Mouse (Mus musculus) thymus, postnatal 36 days (tissue): ENCODE measurements at regions not wholly inside any gene's neighbourhood (a gene's known extent, or its start where the extent isn't known, plus 50 kb on each side); places are given as distances from the start of the nearest gene placed in this dataset.
A peak's percentile ranks its signal among the peaks of the same experiment; 100 is the strongest.

Experiments used
- DNase-seq, 2 experiments: peaks; one replicate each; pipeline ENCODE4 v3.0.0; 2022; ENCODE audit warnings: mixed read lengths in 2 of 2

DNA sequence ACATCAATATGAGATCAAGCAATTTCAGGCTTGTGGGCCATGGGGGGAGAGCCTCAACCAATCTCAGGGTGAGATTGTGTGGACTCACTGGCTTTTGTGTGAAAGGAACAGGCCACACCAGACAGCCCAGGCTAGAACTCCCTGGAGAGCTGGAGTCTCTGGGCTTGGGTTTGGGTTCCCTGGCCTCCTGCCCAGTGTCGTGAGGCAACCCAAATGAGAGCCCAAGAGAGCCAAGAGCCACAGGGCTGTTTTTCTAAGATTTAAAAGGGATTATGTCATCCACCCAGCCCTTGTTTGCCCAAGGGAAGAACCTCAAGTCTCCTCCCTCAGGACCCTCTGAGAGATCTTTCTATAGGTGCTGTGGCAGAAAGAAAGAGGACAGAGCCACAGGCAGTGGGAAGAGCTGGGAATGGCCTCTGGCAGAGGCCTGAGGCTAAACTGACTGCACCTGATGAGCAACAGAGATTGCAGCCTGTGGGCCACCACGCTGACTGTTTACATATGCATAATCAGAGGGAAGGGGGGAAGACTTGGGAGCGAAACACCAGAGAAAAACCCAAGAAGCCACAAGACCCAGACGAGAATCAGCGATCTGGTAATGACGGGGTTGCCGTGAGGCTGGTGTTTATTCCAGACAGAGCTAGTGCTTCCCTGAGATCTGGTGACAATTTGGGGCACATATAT, 92.1 kb downstream of the Bcl2l11 start:
- DNase-seq: no peak

DNA sequence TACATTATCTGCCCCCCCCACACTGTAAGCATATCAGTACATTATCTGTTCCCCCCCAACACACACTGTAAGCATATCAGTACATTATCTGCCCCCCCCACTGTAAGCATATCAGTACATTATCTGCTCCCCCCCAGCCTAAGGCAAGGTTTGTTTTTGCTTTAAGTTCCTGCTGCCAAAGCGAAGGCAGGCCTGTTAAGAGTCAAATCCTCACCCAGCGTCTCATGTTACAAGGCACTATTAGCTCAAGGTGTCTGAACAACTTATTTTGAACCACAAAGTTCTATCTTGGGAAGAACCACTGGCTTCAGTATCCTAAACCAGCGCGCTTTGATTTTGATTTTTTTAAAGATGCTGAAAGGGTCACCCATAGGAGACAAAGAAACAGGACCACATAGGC, 93.1 kb downstream of the Bcl2l11 start:
- no peak for DNase-seq

DNA sequence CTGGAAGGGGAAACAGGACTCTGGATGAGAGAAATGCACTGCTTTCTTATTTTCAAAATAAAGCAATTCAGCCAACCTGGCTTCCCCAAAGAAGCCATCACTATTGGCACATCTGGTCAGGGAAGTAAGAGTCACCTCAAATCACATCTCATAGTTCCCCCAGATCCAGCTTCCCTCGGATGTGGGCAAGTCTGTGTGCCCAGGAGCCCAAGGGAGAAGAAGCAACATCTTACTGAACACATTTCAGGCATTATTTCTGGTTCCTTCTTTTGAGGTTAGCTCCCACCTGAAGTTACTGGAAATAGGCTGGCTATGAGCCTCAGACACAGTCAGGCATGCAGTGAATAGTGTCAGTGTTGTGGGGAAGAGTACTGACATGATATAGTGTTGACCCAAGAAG, 95.2 kb downstream of the Bcl2l11 start:
- no peak for DNase-seq

DNA sequence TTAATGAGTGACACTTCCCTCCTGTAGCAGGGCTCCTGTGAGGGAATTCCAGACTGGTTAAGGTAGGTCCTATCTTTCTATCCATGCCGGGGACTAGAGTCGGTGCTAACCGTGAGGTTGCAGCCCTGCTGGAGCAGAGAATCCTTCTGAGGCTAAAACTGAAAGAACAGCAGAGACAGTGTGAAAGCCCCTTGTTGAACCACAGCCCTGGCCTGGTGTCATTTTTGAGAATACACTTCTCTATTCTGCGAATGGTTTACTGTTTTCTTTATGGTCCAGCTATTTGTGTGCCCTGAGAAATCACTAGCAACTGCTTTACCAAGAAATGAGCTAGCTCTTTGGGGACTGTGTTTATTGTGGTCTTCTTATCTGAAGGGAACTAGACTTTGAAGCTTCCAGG, 95.8 kb downstream of the Bcl2l11 start:
- DNase-seq: no peak

DNA sequence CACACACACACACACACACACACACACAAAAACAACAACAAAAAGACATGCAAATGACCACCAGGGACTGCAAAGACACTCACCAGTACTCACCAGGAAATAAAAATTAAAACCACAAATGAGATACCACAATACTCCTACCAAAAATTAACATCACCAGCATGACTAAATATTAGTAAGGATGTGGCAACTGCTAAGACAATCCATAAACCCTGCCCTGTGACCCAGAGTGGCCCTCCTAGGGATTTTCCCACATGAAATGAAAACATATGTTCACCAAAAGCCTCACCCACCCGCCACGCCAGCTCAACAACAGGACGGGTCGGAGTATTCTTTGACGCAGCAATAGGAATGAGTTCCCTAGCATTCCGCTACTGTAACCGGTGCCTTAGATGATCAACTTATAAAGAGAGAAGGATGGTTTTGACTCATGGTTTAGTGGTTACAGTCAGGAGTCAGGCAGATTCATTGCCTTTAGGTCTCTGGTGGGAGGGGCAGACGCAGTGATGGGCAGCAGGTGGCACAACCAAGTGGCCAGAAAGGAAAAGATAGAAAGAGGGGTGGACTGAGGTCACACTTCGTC, 100.7 kb downstream of the Bcl2l11 start:
- no peak for DNase-seq

DNA sequence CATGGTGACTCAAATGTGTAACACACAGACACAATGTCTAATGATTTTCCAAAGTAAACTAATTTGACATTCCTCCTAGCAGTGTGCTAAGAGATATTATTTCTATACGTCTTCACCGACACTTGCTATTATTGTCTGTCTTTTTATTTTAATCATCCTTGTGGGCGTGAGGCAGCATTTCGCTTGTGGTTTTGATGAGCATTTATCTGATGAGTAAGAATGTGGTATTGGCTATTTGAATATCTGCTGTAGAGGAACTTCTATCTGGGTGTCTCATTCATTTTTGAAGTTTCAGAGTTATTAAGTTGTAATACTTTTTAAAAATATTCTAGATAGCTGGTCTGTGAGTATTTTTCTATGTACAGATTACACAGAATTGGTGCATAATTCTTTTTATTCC, 103.9 kb downstream of the Bcl2l11 start:
- no peak for DNase-seq

DNA sequence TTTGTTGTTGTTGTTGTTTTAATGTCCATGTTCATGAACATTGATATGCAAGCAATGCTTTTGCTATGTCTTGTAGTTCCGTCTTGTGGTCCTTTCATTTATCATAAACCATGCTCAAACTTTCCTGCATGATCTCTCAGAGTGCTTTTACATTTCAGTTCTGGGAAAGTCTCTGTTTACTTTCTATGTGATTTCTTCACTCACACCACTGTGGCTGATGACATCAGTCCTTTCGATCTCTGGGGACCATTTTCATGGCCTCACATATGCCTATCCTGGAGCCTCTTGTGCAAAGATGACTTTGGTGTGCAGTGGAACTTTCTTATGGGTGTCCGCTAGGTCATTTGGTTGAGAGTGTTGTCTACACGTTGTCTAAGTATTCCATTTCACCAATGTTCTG, 105.1 kb downstream of the Bcl2l11 start:
- no peak for DNase-seq

DNA sequence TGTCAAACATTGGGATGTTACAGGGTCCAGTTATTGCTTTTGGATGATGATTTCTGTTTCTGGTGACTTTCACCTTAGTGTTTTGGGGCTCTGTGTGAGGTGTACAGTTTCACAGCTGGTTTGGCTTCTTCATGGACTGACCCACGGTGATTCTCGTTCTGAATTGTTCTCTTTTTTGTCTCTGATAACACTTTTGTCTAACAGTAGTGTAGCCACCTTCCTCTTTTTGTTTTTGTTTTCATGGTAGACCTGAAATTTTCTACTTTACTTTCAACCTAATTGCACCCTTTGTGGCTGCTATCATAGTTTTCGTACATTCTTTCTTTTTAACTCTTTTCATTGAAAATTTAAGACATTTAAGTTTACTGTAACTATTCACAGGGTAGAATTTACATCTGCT, 105.5 kb downstream of the Bcl2l11 start:
- no peak for DNase-seq

DNA sequence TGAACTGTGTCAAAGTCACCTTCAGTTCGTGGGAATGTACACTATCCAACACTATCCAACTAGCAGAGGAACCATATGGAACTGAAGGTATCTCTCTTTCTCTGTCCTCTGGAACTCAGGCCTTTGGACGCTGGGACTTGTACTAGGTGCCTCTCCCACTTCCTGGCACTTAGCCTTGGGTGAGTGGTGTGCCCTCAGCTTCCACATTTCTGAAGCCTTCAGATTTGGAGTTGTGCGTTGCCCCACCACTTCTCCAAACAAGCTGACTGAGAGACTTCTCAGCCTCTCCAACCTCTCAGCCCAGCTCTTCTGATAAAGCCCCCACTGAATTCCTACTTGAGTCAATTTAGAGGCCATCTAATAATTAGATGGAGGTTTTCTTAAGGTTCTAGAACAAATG, 106.2 kb downstream of the Bcl2l11 start:
- DNase-seq: no peak

DNA sequence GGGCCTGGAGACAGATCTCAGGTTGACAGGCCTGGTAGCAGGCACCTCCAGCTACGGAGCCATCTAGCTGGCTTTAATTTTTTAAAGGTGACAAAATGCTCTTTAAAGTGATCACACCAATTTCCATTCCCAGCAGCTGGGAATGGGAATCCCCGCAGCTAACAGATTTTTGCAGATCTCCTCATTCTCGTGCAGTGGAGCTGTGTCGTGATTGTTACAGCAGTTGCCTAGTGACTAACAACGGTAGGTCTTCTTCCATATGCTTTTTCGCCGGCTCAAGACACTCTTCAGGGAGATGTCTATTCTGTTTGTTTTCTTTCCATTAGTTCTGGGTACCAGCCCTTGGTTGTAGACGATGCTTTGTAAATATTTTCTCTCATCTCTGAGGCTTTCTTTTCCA, 109.3 kb downstream of the Bcl2l11 start:
- DNase-seq: no peak

DNA sequence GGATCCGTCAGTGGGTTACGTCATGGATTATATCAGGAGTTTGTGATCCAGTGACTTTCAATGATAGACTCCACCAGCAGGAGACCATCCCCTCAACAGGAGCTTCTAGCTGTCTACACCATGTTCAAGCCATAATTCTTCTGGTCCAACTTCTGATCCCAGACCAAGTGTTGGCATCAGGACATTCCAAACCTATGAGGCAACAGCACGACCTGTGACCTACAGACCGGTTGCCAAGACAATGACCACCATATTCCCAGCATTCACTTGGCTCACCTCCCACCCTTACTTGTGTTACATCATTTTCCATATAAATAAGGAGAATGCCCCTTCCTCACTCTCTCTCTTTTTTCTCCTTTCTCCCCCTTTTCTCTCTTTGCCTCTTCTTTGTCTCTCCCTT, 113.6 kb downstream of the Bcl2l11 start:
- DNase-seq: no peak

DNA sequence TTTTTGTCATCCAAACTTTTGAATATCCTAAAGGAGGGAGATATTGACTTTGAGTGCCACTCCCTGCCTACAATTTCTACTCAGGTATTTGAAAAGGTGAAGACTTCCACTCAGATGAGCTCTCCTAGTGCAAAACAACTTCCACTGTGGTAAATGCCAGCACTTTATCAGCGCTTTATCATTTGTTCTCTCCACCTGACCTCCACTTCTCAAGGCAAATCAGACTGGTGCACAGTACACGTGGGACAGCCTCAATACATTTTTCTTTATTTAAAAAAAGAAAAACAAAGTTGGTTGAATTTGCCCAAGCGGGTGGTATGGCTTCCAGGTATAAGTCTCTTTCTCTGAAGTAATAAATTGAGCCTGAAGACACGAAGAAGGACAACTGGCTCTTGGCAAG, 114.2 kb downstream of the Bcl2l11 start:
- no peak for DNase-seq

DNA sequence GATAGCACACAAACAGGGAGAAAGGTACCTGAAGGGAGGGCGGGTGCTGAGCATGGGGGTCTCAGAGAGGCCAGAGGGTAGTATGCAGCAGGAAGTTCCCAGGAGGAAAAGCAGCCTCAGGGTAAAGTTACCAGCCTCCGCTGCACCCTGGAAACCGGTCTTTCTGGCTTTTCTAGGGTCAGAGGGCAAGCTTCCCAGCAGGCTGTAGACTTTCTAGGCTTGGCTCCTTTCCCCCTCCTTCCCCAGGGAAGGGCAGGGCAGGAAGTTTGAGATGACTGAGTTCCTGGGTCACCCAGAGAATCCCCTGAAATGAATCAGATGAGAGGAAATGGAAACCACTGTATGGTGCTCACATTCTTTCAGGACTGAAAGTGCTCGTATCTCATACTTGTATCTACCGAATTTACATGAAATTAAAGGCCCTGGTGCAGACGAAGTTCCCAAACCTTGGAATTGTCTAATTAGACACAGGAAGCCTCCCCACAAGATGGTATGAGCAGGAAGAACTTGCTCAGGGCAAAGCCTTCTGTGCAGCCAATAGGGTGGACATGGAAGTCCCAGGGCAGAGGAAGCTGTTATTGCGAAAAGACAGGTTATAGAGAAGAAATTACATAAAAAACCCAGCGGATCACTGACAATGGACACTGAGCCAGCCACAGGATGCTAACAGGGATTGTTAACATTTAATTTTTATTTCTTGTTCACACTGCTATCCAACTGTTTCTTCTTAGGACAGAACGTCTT, 114.9 kb downstream of the Bcl2l11 start:
- DNase-seq: no peak

DNA sequence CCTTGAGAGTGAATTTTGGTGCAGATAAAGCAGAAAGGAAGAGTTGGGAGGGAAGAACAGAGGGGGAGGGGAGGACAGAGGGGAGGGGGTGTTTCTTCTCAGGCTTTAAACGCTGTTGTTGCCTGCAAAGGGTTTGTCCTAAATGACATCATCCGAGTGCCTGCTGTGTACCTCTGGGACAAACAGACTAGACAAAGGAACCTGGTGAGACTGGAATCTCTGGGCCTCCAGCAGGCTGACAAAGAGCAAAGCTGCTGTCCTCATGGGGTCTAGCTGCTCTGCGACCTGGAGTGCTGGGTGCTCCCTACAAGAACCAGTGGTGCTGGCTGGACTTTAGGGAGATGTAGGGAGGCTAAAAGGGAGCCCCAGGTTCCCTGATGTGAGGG, 115.4 kb downstream of the Bcl2l11 start:
- DNase-seq: no peak

DNA sequence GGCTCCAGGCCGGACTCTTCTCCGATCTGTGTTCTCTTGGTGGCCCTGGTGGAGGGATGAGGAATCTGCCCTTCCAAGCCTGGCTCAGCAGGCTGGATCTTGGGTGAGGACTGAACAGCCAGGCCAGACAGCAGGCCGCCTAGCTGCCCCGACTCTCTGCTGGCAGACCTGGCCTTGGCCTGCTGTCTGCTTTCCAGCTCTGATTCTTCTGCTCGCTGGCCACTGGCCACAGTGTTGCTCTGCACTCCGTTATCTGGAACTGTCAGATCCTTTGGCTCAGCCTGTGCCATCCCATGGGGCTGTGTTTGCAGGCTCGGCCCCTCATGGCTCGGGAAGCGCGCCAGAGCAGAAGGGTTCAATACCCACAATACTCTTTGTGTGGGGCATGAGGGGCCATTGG, 119.7 kb downstream of the Bcl2l11 start:
- DNase-seq: no peak

DNA sequence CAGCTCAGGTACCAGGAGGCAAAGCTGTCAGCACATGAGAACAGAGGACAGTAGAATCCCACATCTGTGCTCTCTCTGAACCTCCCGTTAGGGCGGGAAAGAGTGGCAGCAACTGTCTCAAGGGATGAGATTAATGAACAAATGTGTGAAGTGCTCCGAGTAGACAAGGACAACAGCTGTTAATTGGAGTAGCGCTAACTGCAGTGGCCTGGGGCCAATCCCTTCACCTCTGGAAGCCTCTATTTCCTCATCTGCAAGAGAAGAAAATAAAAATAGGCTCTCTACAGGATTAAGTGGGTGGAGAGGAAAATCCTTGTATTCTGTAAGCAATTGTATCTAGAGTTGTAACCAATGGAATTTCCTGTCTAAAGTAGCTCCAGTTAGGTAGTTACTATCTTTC, 122.1 kb downstream of the Bcl2l11 start:
- no peak for DNase-seq

DNA sequence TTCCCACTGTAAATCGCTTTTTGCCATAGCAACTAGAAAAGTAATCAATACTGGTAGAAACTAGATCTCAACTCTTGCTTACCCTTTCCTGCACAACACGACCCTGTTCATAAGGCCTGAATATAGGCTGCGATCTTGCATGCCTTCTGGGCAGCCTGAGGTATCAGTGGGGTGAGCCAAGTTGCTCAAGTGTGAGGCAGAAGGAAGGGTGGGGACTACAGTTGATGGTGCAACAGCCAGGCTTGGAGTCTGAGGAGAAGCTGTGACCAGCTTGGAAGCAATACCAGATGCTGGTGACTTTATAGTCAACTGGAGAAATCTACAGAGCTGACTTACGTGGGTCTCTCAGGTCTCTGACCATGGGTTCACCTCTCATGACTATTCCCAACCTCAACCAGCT, 123.3 kb downstream of the Bcl2l11 start:
- DNase-seq: no peak

DNA sequence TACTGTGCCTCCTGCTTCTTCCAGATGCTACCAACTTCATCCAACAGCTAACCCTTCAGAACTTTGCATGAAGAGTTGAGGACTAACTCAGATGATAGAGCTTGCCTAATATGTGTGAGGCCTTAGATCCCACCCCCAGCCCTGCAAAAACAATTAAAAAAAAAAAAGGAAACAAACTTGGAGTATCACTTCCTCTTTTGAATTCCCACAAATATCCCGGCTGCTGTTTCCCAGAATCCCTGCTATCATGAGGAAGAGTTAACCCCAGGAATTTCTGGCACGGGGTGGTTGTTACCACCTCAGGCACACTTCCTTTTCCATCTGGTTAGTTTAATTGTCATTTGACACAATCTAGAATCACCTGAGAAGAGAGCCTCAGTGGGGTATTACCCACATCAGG, 123.8 kb downstream of the Bcl2l11 start:
- DNase-seq: no peak

DNA sequence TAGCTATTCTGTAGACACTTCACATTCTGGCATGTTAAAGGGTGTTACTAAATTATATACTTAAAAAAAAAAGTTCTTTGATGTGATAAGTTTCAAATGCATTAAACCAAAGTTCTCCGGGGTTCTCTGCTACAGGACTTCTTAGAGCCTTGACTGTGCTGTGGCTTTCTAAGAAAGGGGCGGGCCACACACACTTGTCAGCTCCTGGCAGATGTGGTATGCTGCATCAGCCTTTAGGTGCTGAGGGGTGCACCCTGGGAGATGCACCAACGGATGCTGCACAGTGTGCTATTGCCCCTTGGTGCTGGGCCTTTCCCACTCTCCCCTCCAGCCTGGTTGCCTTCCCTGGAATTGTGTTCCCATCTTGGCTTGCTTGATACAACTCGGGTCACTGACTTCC, 125.0 kb downstream of the Bcl2l11 start:
- peak; percentile 24 to 55 for DNase-seq

DNA sequence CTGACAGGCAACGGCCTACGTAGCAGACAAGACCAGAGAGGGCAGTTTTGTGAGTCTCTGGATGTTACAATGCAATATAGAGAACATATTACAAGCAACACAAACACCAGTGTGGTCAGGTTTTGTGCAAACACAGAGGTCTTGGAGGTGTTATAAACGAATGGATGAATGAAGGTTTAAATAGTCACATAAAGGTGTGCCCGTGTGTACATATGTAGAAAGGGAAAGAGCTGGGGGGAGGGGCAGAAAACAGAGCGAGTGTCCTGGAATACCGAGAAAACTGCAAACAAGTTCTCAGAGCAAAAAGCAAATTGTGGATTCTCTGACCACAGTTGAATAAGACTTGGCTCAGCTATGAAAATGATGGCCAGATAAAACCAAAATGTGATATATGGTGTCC, 130.8 kb downstream of the Bcl2l11 start:
- no peak for DNase-seq

DNA sequence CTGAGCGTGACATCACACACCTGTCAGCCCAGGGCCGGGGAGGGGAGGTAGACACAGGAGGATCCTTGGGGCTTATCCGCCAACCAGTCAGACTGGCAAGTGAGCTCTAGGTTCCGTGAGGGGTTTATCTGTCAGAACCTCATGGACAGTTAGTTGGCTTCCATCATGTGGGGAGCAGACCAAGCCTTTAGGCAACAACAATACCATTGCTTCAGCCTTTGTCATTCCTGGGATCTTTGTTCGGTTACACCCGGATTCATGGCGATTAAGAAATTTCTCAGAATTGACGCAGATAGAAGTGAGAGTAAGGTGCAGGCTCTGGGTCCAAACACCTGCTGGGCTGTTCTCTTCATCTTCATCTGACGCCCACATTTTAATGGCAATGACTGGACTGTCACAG, 131.4 kb downstream of the Bcl2l11 start:
- DNase-seq: no peak

DNA sequence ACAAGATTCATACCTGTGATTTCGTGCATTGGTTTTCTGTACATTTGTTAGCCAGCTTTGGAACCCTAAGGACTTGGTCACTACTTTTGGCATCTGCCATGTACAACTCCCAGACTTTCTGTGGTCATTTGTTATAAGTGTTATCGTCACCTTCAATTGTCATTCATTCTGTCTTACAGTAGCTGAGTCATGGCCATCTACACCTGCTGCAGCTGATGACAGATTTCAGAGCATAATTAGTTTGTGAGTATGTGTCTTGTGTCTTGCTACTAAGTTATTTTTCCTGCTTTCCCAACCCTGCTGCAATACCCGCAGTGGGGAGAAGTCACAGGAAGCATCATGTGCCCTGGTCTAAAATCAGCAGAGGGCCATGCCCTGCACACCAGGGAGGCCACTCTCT, 138.0 kb downstream of the Bcl2l11 start:
- DNase-seq: no peak

DNA sequence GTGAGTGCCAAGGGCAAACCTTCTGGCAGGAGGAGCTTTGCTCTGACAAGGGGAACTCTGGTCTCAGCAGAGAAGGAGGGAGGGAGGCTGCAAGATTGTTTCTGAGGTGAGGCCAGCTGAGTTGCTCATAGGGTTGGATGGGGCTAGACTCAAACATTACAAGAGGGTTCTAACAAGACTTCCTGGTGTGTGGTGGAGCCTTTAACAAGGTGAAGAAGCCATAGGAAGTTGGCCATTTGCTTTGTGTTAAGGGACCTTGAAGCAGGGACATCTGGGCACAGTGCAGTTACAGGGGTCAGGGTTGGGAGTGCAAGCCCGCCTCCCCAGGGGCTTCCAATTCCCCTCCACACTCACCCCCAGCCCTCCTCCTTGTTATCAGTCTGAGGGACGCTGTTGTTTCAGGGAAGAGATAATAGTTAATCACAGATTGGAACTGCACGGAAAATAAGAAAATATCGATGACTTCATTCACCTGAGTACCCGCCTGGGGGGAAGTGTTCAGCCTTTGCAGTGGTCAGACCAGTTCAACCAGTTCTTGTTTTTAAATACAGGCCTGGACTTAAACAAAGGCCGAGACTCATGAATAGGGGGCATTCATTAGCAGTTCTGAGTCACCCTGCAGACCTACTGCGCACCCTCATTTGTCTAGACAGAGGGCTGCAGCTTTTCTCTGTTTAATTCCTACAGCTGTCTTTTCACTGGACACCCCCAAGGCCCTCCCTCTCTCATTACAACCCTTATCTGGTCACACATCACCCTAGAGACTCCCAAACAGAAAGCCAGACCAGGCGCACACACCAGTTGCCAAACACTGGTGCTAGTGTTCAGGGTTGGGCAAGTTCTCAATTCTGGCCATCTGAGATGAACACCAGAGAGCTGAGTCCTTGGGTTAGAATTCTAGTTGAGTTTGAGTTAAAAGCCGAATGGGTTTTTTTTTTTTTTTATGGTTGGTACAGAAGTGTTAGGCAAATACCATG, 139.5 kb downstream of the Bcl2l11 start:
- no peak for DNase-seq
